Mouse (Mus musculus) spleen, adult 2 months (tissue): ENCODE measurements around the gene Resp18.

Experiments
- CTCF ChIP-seq: fragments of 200-500 bp; IDR thresholded peaks from 2 replicates; pipeline ENCODE4 v1.5.1; 2011; ENCODE audit warnings: mild to moderate bottlenecking, inconsistent platforms; ENCODE audit not compliant: insufficient read depth, insufficient read length, insufficient replicate concordance; ENCODE audit errors: extremely low read depth
- POLR2A ChIP-seq: fragments of 200-500 bp; IDR thresholded peaks from 2 replicates; pipeline ENCODE4 v1.6.1; 2011; ENCODE audit warnings: low read depth, low read length, inconsistent platforms

GRCm38 (mm10) chr1:75223532-75223931 is 54.7 kb downstream of the Resp18 start:
- TF ChIP-seq CTCF, result no peak
- no peak for TF ChIP-seq POLR2A
